Mouse (Mus musculus) erythroblast, embryonic 14.5 days (primary cell): ENCODE data around the gene Donson.

Experiments
- GATA1 ChIP-seq: IDR thresholded peaks from 2 replicates; pipeline ENCODE4 v1.6.1; 2012; ENCODE audit warnings: low read length, inconsistent platforms, mixed read lengths
- TAL1 ChIP-seq: IDR thresholded peaks from 3 replicates; pipeline ENCODE4 v1.6.1; 2012; ENCODE audit warnings: low read length, inconsistent platforms, mixed read lengths

GRCm38 (mm10) chr16:91710241-91710640 is 21.7 kb upstream of the Donson start:
- no peak for TF ChIP-seq GATA1
- no peak for TF ChIP-seq TAL1
